Mouse (Mus musculus) forebrain, embryonic 10.5 days (tissue): ENCODE results near the gene Atl3. TPM values are rescaled to one million over a fixed set of nuclear protein-coding genes. Genes with fewer than 3 reads are reported as not detected.
A peak's percentile ranks its signal among the peaks of the same experiment; 100 is the strongest.

Experiments used
- DNase-seq: peaks from one replicate; pipeline ENCODE4 v3.0.0-alpha.2; 2017; ENCODE audit warnings: low spot score; ENCODE audit errors: extremely low spot score
- H3K27ac ChIP-seq: fragments of 300-500 bp; sonication (generic); 2 replicates; pipeline ENCODE4 v1.5.1; 2016; ENCODE audit warnings: mild to moderate bottlenecking
- H3K27me3 ChIP-seq: fragments of 300-500 bp; sonication (generic); 2 replicates; pipeline ENCODE4 v1.6.1; 2016; ENCODE audit warnings: mild to moderate bottlenecking; ENCODE audit not compliant: poor library complexity, severe bottlenecking
- H3K36me3 ChIP-seq: fragments of 300-500 bp; sonication (generic); replicated peaks from 2 replicates; pipeline ENCODE4 v1.6.1; 2016; ENCODE audit warnings: mild to moderate bottlenecking, moderate library complexity
- H3K4me1 ChIP-seq: fragments of 300-500 bp; sonication (generic); 2 replicates; pipeline ENCODE4 v1.6.1; 2016
- H3K4me3 ChIP-seq: fragments of 300-500 bp; sonication (generic); 2 replicates; pipeline ENCODE4 v1.5.1; 2016; ENCODE audit warnings: mild to moderate bottlenecking, moderate library complexity
- H3K9me3 ChIP-seq: fragments of 300-500 bp; sonication (generic); 2 replicates; pipeline ENCODE4 v1.6.1; 2016; ENCODE audit warnings: mild to moderate bottlenecking, moderate library complexity
- WGBS: fragments of 180-500 bp; shearing (Covaris S2); methylation state at CpG from one replicate; pipeline ENCODE4 v1.1.7; 2016; 5-methylcytosine and 5-hydroxymethylcytosine counted together
- polyA plus RNA-seq: library from polyadenylated mRNA; unstranded; fragments of >200 nt; fragmentation: Nextera tagmentation; extraction: Ambion mirVana; gene quantifications from 2 replicates; pipeline ENCODE4 v1.2.1, GENCODE M21; 2016

The Atl3 gene
- 7.3 and 7.8 TPM in 2 replicates for polyA plus RNA-seq

GRCm38 (mm10) chr19:7493352-7494186 is at the start of gene Atl3:
Atl3 (plus strand) TSS chr19:7494040.
- 32% methylated on average over 31 of the region's 31 CpGs for WGBS

GRCm38 (mm10) chr19:7445105-7445504 is 48.7 kb upstream of the Atl3 start:
- DNase-seq, result no peak
- H3K4me3 ChIP-seq, result no peak overlapping the region
- H3K36me3 ChIP-seq, result peaks cover 67% of the 10 kb centered on the region
- peaks cover 2% of the 10 kb centered on the region; the same call in 1 of the 2 replicates for H3K4me1 ChIP-seq
- no peak overlapping the region for H3K27ac ChIP-seq
- H3K9me3 ChIP-seq, result no peaks in the 10 kb centered on the region
- H3K27me3 ChIP-seq, result no peaks in the 10 kb centered on the region
- WGBS, result 95% methylated on average over 2 of the region's 2 CpGs

More at GRCm38 (mm10) chr19:7493352-7494186, at the start of gene Atl3:
- Histone ChIP-seq H3K9me3 (no peaks in the 10 kb centered on the region), H3K27ac (peak within 1 kb of the TSS; percentile 96), H3K36me3 (no peaks in the 10 kb centered on the region), H3K27me3 (no peaks in the 10 kb centered on the region), H3K4me1 (peaks cover 18% of the 10 kb centered on the region), H3K4me3 (peak within 1 kb of the TSS; percentile 70)
- no peak for DNase-seq

GRCm38 (mm10) chr19:7445596-7445995 is 48.2 kb upstream of the Atl3 start:
- Histone ChIP-seq H3K27ac (no peak overlapping the region), H3K4me1 (peaks cover 2% of the 10 kb centered on the region; the same call in 1 of the 2 replicates), H3K4me3 (no peak overlapping the region), H3K36me3 (peaks cover 72% of the 10 kb centered on the region), H3K9me3 (no peaks in the 10 kb centered on the region), H3K27me3 (no peaks in the 10 kb centered on the region)
- WGBS, result 93% methylated on average over 1 of the region's 1 CpGs
- DNase-seq, result no peak

GRCm38 (mm10) chr19:7456803-7457202 is 37.0 kb upstream of the Atl3 start:
- no peak overlapping the region for H3K4me3 ChIP-seq
- no peaks in the 10 kb centered on the region for H3K9me3 ChIP-seq
- no peaks in the 10 kb centered on the region for H3K27me3 ChIP-seq
- 87% methylated on average over 2 of the region's 2 CpGs for WGBS
- no peaks in the 10 kb centered on the region for H3K4me1 ChIP-seq
- H3K36me3 ChIP-seq, result peaks cover 52% of the 10 kb centered on the region
- no peak for DNase-seq
- H3K27ac ChIP-seq, result no peak overlapping the region

GRCm38 (mm10) chr19:7458901-7459300 is 34.9 kb upstream of the Atl3 start:
- H3K36me3 ChIP-seq, result peaks cover 63% of the 10 kb centered on the region
- H3K4me1 ChIP-seq, result no peaks in the 10 kb centered on the region
- no peak for DNase-seq
- H3K27ac ChIP-seq, result no peak overlapping the region
- H3K4me3 ChIP-seq, result no peak overlapping the region
- no peaks in the 10 kb centered on the region for H3K9me3 ChIP-seq
- no peaks in the 10 kb centered on the region for H3K27me3 ChIP-seq

- Histone ChIP-seq H3K4me3 (no peak overlapping the region), H3K36me3 (peaks cover 60% of the 10 kb centered on the region), H3K27me3 (no peaks in the 10 kb centered on the region), H3K4me1 (no peaks in the 10 kb centered on the region), H3K27ac (no peak overlapping the region), H3K9me3 (no peaks in the 10 kb centered on the region)
- 94% methylated on average over 2 of the region's 2 CpGs for WGBS
- DNase-seq, result no peak
Observed at GRCm38 (mm10) chr19:7459370-7459769, 34.5 kb upstream of the Atl3 start.

- H3K4me3 ChIP-seq, result no peak overlapping the region
- H3K27me3 ChIP-seq, result no peaks in the 10 kb centered on the region
- no peak for DNase-seq
- peaks cover 75% of the 10 kb centered on the region for H3K36me3 ChIP-seq
- no peak overlapping the region for H3K27ac ChIP-seq
- no peaks in the 10 kb centered on the region for H3K9me3 ChIP-seq
- H3K4me1 ChIP-seq, result no peaks in the 10 kb centered on the region
Observed at GRCm38 (mm10) chr19:7467915-7468314, 25.9 kb upstream of the Atl3 start.

GRCm38 (mm10) chr19:7470643-7471042 is 23.2 kb upstream of the Atl3 start:
- WGBS, result 97% methylated on average over 2 of the region's 2 CpGs
- H3K27ac ChIP-seq, result no peak overlapping the region
- peaks cover 83% of the 10 kb centered on the region for H3K36me3 ChIP-seq
- H3K4me1 ChIP-seq, result no peaks in the 10 kb centered on the region
- no peaks in the 10 kb centered on the region for H3K27me3 ChIP-seq
- H3K4me3 ChIP-seq, result no peak overlapping the region
- H3K9me3 ChIP-seq, result no peaks in the 10 kb centered on the region
- DNase-seq, result no peak

GRCm38 (mm10) chr19:7479751-7480248 is 14.0 kb upstream of the Atl3 start:
- peaks cover 29% of the 10 kb centered on the region for H3K4me1 ChIP-seq
- no peak overlapping the region for H3K27ac ChIP-seq
- no peaks in the 10 kb centered on the region for H3K9me3 ChIP-seq
- 96% methylated on average over 3 of the region's 3 CpGs for WGBS
- DNase-seq, result no peak
- H3K27me3 ChIP-seq, result no peaks in the 10 kb centered on the region
- no peak overlapping the region for H3K4me3 ChIP-seq
- peaks cover 48% of the 10 kb centered on the region for H3K36me3 ChIP-seq

GRCm38 (mm10) chr19:7481541-7482265 is 12.1 kb upstream of the Atl3 start:
- 5% methylated on average over 12 of the region's 12 CpGs for WGBS

GRCm38 (mm10) chr19:7482266-7482598 is 11.6 kb upstream of the Atl3 start:
- no peak for DNase-seq
- Histone ChIP-seq H3K36me3 (peaks cover 29% of the 10 kb centered on the region), H3K27ac (peak overlapping the region; percentile 99), H3K4me3 (peak overlapping the region; percentile 98), H3K27me3 (no peaks in the 10 kb centered on the region), H3K4me1 (peaks cover 29% of the 10 kb centered on the region), H3K9me3 (no peaks in the 10 kb centered on the region)
- under 1% methylated on average over 7 of the region's 7 CpGs for WGBS

More at GRCm38 (mm10) chr19:7481541-7482265, 12.1 kb upstream of the Atl3 start:
- peak; percentile 67 for DNase-seq
- Histone ChIP-seq H3K4me3 (peak overlapping the region; percentile 98), H3K4me1 (peaks cover 29% of the 10 kb centered on the region), H3K27ac (peak overlapping the region; percentile 99), H3K36me3 (peaks cover 34% of the 10 kb centered on the region), H3K9me3 (no peaks in the 10 kb centered on the region), H3K27me3 (no peaks in the 10 kb centered on the region)

- WGBS, result under 1% methylated on average over 80 of the region's 80 CpGs
- Histone ChIP-seq H3K27me3 (no peaks in the 10 kb centered on the region), H3K36me3 (peaks cover 25% of the 10 kb centered on the region), H3K4me1 (peaks cover 29% of the 10 kb centered on the region), H3K4me3 (peak within 1 kb of the TSS; percentile 98), H3K27ac (peak within 1 kb of the TSS; percentile 99), H3K9me3 (no peaks in the 10 kb centered on the region)
- peak; percentile 97 for DNase-seq
Observed at GRCm38 (mm10) chr19:7482599-7483511, 11.0 kb upstream of the Atl3 start, which contains the start of gene Rtn3. Rtn3 (minus strand) TSS chr19:7483281.
